Mouse (Mus musculus): Measurements from ENCODE around the gene Orc2.
A peak's percentile ranks its signal among the peaks of the same experiment; 100 is the strongest.

DNA sequence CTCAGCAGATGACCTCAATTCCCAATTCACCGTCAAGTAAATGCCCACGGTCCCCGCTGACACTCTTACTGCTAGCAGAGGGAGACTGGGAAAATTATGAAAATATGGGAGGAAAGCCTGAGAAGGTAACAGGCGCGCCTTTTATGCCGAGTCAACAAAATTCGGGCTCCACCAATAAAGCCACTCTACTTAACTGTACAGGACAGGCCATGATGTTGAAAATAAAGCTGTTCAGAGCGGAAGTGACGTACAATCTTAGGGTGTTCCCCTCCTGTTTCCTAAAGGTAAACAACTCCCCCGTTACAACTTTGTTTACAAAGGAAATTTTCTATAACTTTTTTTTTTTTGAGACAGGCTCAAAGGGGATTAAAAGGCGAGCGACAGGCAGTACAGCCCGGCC lies 82.0 kb downstream of the Orc2 start:
- TF ChIP-seq CTCF (IDR thresholded peaks at IDR 0.05; ENCODE audit: insufficient read depth, low read length) (no peak), POLR2A (IDR thresholded peaks at IDR 0.05; ENCODE audit: borderline replicate concordance, extremely low read depth, low read depth, low read length) (peak; percentile 46; the same call in 1 of the 2 replicates)

All from lung, adult 2 months (tissue).